Mouse (Mus musculus) small intestine, adult 2 months (tissue): Measurements from ENCODE around the gene Rem1. TPM values are rescaled to one million over a fixed set of nuclear protein-coding genes. Genes with fewer than 3 reads are reported as not detected.

Experiments
- H3K27ac ChIP-seq: fragments of 200-500 bp; 2 replicates; pipeline ENCODE4 v1.5.1; 2012; ENCODE audit warnings: low read depth, low read length, control low read depth, inconsistent platforms; ENCODE audit not compliant: insufficient read depth
- H3K27me3 ChIP-seq: fragments of 200-500 bp; 2 replicates; pipeline ENCODE4 v1.6.1; 2012; ENCODE audit warnings: mild to moderate bottlenecking, moderate library complexity, low read length, inconsistent platforms; ENCODE audit not compliant: control insufficient read depth, insufficient read depth
- H3K36me3 ChIP-seq: fragments of 200-500 bp; 2 replicates; pipeline ENCODE4 v1.6.1; 2012; ENCODE audit warnings: mild to moderate bottlenecking, low read length, control low read depth, inconsistent platforms; ENCODE audit not compliant: control insufficient read depth, insufficient read depth
- H3K4me1 ChIP-seq: fragments of 200-500 bp; 2 replicates; pipeline ENCODE4 v1.6.1; 2012; ENCODE audit warnings: low read length, inconsistent platforms, mixed read lengths; ENCODE audit not compliant: control insufficient read depth, insufficient read depth, insufficient read length
- H3K4me3 ChIP-seq: fragments of 200-500 bp; 2 replicates; pipeline ENCODE4 v1.5.1; 2012; ENCODE audit warnings: low read depth, mild to moderate bottlenecking, control low read depth, inconsistent platforms, low read length, moderate library complexity
- CTCF ChIP-seq: fragments of 200-500 bp; IDR thresholded peaks from 2 replicates; pipeline ENCODE4 v1.5.1; 2012; ENCODE audit warnings: low read depth, mild to moderate bottlenecking, control low read depth, inconsistent platforms, low read length, moderate library complexity, mixed read lengths; ENCODE audit not compliant: insufficient replicate concordance, insufficient read length; ENCODE audit errors: extremely low read depth
- POLR2A ChIP-seq: fragments of 200-500 bp; IDR thresholded peaks from 2 replicates; pipeline ENCODE4 v1.6.1; 2012; ENCODE audit warnings: low read depth, mild to moderate bottlenecking, control low read depth, inconsistent platforms, low read length, moderate library complexity
- WGBS: fragments of 180-500 bp; shearing (Covaris S2); methylation state at CpG from one replicate; pipeline ENCODE4 v1.1.7; 2018; 5-methylcytosine and 5-hydroxymethylcytosine counted together
- polyA plus RNA-seq: library from polyadenylated mRNA; depleted of rRNA; stranded (reverse); fragments of >200 nt; gene quantifications from 2 replicates; pipeline ENCODE4 v1.2.3, GENCODE M21; 2012; rRNA removed

The Rem1 gene
- 3.5 and 4.7 TPM in 2 replicates for polyA plus RNA-seq

- TF ChIP-seq CTCF = no peak
- TF ChIP-seq POLR2A = no peak
These were observed at the start of gene Rem1 for GRCm38 (mm10) chr2:152626774-152627591. Gene Rem1, plus strand, starts transcription at chr2:152626951.

GRCm38 (mm10) chr2:152580107-152580506 is 46.6 kb upstream of the Rem1 start, which contains the start of gene Defb19:
Gene Defb19, minus strand, starts transcription at chr2:152580312.
- Histone ChIP-seq H3K36me3 (no peaks in the 10 kb centered on the region), H3K4me3 (no peak within 1 kb of the TSS), H3K27me3 (no peaks in the 10 kb centered on the region), H3K27ac (no peak within 1 kb of the TSS), H3K4me1 (no peaks in the 10 kb centered on the region)
- WGBS = 70% methylated on average over 7 of the region's 7 CpGs
- no peak for TF ChIP-seq CTCF
- TF ChIP-seq POLR2A = no peak

More at GRCm38 (mm10) chr2:152626774-152627591, at the start of gene Rem1:
- Histone ChIP-seq H3K27ac (peak within 1 kb of the TSS; percentile 74), H3K4me3 (peak within 1 kb of the TSS; percentile 63), H3K27me3 (peaks cover 20% of the 10 kb centered on the region), H3K4me1 (no peaks in the 10 kb centered on the region; the same call in 1 of the 2 replicates), H3K36me3 (no peaks in the 10 kb centered on the region)
- 3% methylated on average over 59 of the region's 59 CpGs for WGBS

GRCm38 (mm10) chr2:152580612-152581011 is 46.1 kb upstream of the Rem1 start:
- Histone ChIP-seq H3K4me1 (no peaks in the 10 kb centered on the region), H3K27ac (no peak overlapping the region), H3K27me3 (no peaks in the 10 kb centered on the region), H3K4me3 (no peak overlapping the region), H3K36me3 (no peaks in the 10 kb centered on the region)
- WGBS = 66% methylated on average over 11 of the region's 11 CpGs
- TF ChIP-seq CTCF (no peak), POLR2A (no peak)

- TF ChIP-seq POLR2A = no peak
- TF ChIP-seq CTCF = peak; percentile 24; the same call in 1 of the 2 replicates
- 82% methylated on average over 4 of the region's 4 CpGs for WGBS
- no peaks in the 10 kb centered on the region for H3K36me3 ChIP-seq
- H3K27ac ChIP-seq = no peak overlapping the region
- H3K4me3 ChIP-seq = no peak overlapping the region
- H3K27me3 ChIP-seq = no peaks in the 10 kb centered on the region
- H3K4me1 ChIP-seq = peaks cover 2% of the 10 kb centered on the region; the same call in 1 of the 2 replicates
These were observed 39.7 kb upstream of the Rem1 start for GRCm38 (mm10) chr2:152586926-152587560.

- no peak for TF ChIP-seq POLR2A
- no peaks in the 10 kb centered on the region for H3K27me3 ChIP-seq
- 19% methylated on average over 2 of the region's 2 CpGs for WGBS
- no peak overlapping the region for H3K4me3 ChIP-seq
- no peaks in the 10 kb centered on the region for H3K36me3 ChIP-seq
- H3K27ac ChIP-seq = no peak overlapping the region
- peaks cover 2% of the 10 kb centered on the region; the same call in 1 of the 2 replicates for H3K4me1 ChIP-seq
These were observed 38.3 kb upstream of the Rem1 start for GRCm38 (mm10) chr2:152588450-152588849.

- H3K27ac ChIP-seq = no peak overlapping the region
- no peaks in the 10 kb centered on the region for H3K36me3 ChIP-seq
- peaks cover 2% of the 10 kb centered on the region; the same call in 1 of the 2 replicates for H3K4me1 ChIP-seq
- no peak overlapping the region for H3K4me3 ChIP-seq
- no peaks in the 10 kb centered on the region for H3K27me3 ChIP-seq
- no peak for TF ChIP-seq POLR2A
- TF ChIP-seq CTCF = no peak
- WGBS = 19% methylated on average over 6 of the region's 6 CpGs
These were observed 37.7 kb upstream of the Rem1 start for GRCm38 (mm10) chr2:152589021-152589420.

GRCm38 (mm10) chr2:152599299-152599698 is 27.5 kb upstream of the Rem1 start, which contains the start of gene Defb45:
Gene Defb45, minus strand, starts transcription at chr2:152599399.
- 59% methylated on average over 7 of the region's 7 CpGs for WGBS
- no peaks in the 10 kb centered on the region for H3K36me3 ChIP-seq
- no peak within 1 kb of the TSS for H3K4me3 ChIP-seq
- TF ChIP-seq POLR2A (no peak), CTCF (no peak)
- H3K27ac ChIP-seq = no peak within 1 kb of the TSS
- H3K27me3 ChIP-seq = no peaks in the 10 kb centered on the region
- no peaks in the 10 kb centered on the region for H3K4me1 ChIP-seq
